Mouse (Mus musculus) forebrain, embryonic 11.5 days (tissue): Measurements from ENCODE around the gene Hrct1. TPM values are rescaled to one million over a fixed set of nuclear protein-coding genes. Genes with fewer than 3 reads are reported as not detected.

Experiments used
- ATAC-seq: fragments of 200-750 bp; cut with Nextera tagmentation; replicated peaks from 2 replicates; pipeline ENCODE4 v1.8.0; 2017; ENCODE audit warnings: moderate TSS enrichment; ENCODE audit not compliant: low FRiP score
- DNase-seq: peaks from one replicate; pipeline ENCODE4 v3.0.0-alpha.2; 2017; ENCODE audit warnings: low spot score
- H3K27ac ChIP-seq: fragments of 300-500 bp; sonication (generic); 2 replicates; pipeline ENCODE4 v1.5.1; 2014; ENCODE audit warnings: low read depth, low read length
- H3K27me3 ChIP-seq: fragments of 300-500 bp; sonication (generic); 2 replicates; pipeline ENCODE4 v1.6.1; 2014; ENCODE audit warnings: mild to moderate bottlenecking, low read length, mixed read lengths; ENCODE audit not compliant: control insufficient read depth, insufficient read depth
- H3K36me3 ChIP-seq: fragments of 300-500 bp; sonication (generic); 2 replicates; pipeline ENCODE4 v1.6.1; 2014; ENCODE audit warnings: mild to moderate bottlenecking, low read length, moderate library complexity, mixed read lengths; ENCODE audit not compliant: control insufficient read depth, insufficient read depth
- H3K4me1 ChIP-seq: fragments of 300-500 bp; sonication (generic); replicated peaks from 2 replicates; pipeline ENCODE4 v1.6.1; 2014; ENCODE audit warnings: low read length, mixed read lengths; ENCODE audit not compliant: control insufficient read depth, insufficient read depth
- H3K4me2 ChIP-seq: fragments of 300-500 bp; sonication (generic); 2 replicates; pipeline ENCODE4 v1.6.1; 2014; ENCODE audit warnings: low read depth, mild to moderate bottlenecking, low read length, moderate library complexity, mixed read lengths; ENCODE audit not compliant: severe bottlenecking
- H3K4me3 ChIP-seq: fragments of 300-500 bp; sonication (generic); 2 replicates; pipeline ENCODE4 v1.5.1; 2014; ENCODE audit warnings: low read depth, low read length
- H3K9ac ChIP-seq: fragments of 300-500 bp; sonication (generic); 2 replicates; pipeline ENCODE4 v1.6.1; 2014; ENCODE audit warnings: low read length
- H3K9me3 ChIP-seq: fragments of 300-500 bp; sonication (generic); 2 replicates; pipeline ENCODE4 v1.6.1; 2016; ENCODE audit warnings: low read length, mixed read lengths; ENCODE audit not compliant: control insufficient read depth
- WGBS: fragments of 180-500 bp; shearing (Covaris S2); extraction: QIAGEN DNeasy Blood & Tissue Kit; methylation state at CpG from one replicate; pipeline ENCODE4 v1.1.7; 2014; 5-methylcytosine and 5-hydroxymethylcytosine counted together
- polyA plus RNA-seq: library from polyadenylated mRNA; unstranded; fragments of >200 nt; fragmentation: Nextera tagmentation; extraction: Ambion mirVana; gene quantifications from 2 replicates; pipeline ENCODE4 v1.2.1, GENCODE M21; 2014

The Hrct1 gene
- polyA plus RNA-seq = not detected in 2 replicates

GRCm38 (mm10) chr4:43726995-43727394 is at the start of gene Hrct1:
Gene Hrct1, plus strand, starts transcription at chr4:43727188.
- Histone ChIP-seq H3K27me3 (no peaks in the 10 kb centered on the region), H3K27ac (no peak within 1 kb of the TSS), H3K9ac (no peak within 1 kb of the TSS), H3K4me3 (no peak within 1 kb of the TSS), H3K9me3 (no peaks in the 10 kb centered on the region), H3K36me3 (no peaks in the 10 kb centered on the region), H3K4me1 (no peaks in the 10 kb centered on the region), H3K4me2 (no peak within 1 kb of the TSS)
- 76% methylated on average over 3 of the region's 3 CpGs for WGBS
- DNase-seq (no peak), ATAC-seq (no peak)

DNA sequence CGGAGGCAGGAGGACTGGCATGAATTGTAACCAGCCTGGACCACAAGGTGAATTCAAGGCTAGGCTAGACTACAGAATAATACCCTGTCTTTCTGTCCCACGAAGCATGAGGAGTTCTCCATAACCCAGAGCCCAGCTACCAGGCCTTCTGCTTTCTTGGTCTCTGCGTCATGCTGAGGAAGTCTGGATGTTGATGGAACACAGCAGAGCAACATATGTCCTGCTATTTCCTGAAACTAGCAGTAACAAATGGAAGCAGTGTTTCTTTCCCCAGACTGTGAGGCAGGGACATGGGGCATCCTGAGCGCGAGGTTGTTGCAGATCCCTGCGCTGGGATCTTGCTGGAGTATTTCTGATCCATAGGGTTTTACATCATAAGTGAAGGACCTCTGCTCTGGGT is 48.4 kb upstream of the Hrct1 start:
- ATAC-seq (no peak), DNase-seq (no peak)
- 85% methylated on average over 6 of the region's 6 CpGs for WGBS
- H3K4me1 ChIP-seq = no peaks in the 10 kb centered on the region
- H3K9ac ChIP-seq = no peak overlapping the region
- no peaks in the 10 kb centered on the region for H3K27me3 ChIP-seq
- no peak overlapping the region for H3K27ac ChIP-seq
- H3K36me3 ChIP-seq = peaks cover 3% of the 10 kb centered on the region; the same call in 1 of the 2 replicates
- H3K9me3 ChIP-seq = no peaks in the 10 kb centered on the region
- no peak overlapping the region for H3K4me2 ChIP-seq
- no peak overlapping the region for H3K4me3 ChIP-seq

GRCm38 (mm10) chr4:43679416-43680043 is 47.5 kb upstream of the Hrct1 start:
- Histone ChIP-seq H3K9ac (no peak overlapping the region), H3K4me2 (no peak overlapping the region), H3K4me3 (no peak overlapping the region), H3K36me3 (peaks cover 3% of the 10 kb centered on the region; the same call in 1 of the 2 replicates), H3K27ac (no peak overlapping the region), H3K9me3 (no peaks in the 10 kb centered on the region), H3K27me3 (no peaks in the 10 kb centered on the region), H3K4me1 (no peaks in the 10 kb centered on the region)
- ATAC-seq = no peak
- DNase-seq = no peak
- 91% methylated on average over 7 of the region's 7 CpGs for WGBS

DNA sequence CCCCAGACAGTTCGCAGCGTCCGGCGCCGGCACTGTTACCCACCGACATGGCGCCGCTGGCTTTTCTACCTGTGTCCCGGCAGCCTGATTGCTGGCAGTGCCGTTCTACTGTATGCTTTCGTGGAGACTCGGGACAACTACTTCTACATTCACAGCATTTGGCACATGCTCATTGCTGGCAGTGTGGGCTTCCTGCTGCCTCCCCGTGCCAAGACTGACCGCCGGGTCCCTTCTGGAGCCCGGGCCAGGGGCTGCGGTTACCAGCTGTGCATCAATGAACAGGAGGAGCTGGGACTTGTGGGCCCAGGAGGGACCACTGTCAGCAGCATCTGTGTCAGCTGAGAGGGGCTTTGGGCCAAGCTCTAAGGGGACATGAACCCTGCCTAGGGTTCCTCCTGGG is 37.0 kb upstream of the Hrct1 start:
- no peak for ATAC-seq
- no peak overlapping the region for H3K9ac ChIP-seq
- H3K4me2 ChIP-seq = no peak overlapping the region
- DNase-seq = no peak
- H3K9me3 ChIP-seq = no peaks in the 10 kb centered on the region
- H3K4me1 ChIP-seq = no peaks in the 10 kb centered on the region
- H3K27ac ChIP-seq = no peak overlapping the region
- H3K36me3 ChIP-seq = no peaks in the 10 kb centered on the region
- H3K27me3 ChIP-seq = no peaks in the 10 kb centered on the region
- WGBS = 91% methylated on average over 17 of the region's 17 CpGs
- no peak overlapping the region for H3K4me3 ChIP-seq

- Histone ChIP-seq H3K27me3 (no peaks in the 10 kb centered on the region), H3K9me3 (no peaks in the 10 kb centered on the region), H3K9ac (no peak overlapping the region), H3K27ac (no peak overlapping the region), H3K4me2 (no peak overlapping the region), H3K36me3 (no peaks in the 10 kb centered on the region), H3K4me1 (0 out of 2 replicates have a peak, but pooled peaks cover 2% of the 10 kb centered on the region), H3K4me3 (no peak overlapping the region)
- DNase-seq = no peak
- 80% methylated on average over 5 of the region's 5 CpGs for WGBS
- no peak for ATAC-seq
Observed at GRCm38 (mm10) chr4:43691026-43691425, 36.0 kb upstream of the Hrct1 start.

GRCm38 (mm10) chr4:43693806-43694241 is 33.2 kb upstream of the Hrct1 start:
- H3K27ac ChIP-seq = no peak overlapping the region
- DNase-seq = no peak
- no peaks in the 10 kb centered on the region for H3K9me3 ChIP-seq
- H3K4me1 ChIP-seq = 0 out of 2 replicates have a peak, but pooled peaks cover 2% of the 10 kb centered on the region
- no peak overlapping the region for H3K9ac ChIP-seq
- no peak overlapping the region for H3K4me3 ChIP-seq
- no peak for ATAC-seq
- H3K36me3 ChIP-seq = no peaks in the 10 kb centered on the region
- 89% methylated on average over 5 of the region's 5 CpGs for WGBS
- no peaks in the 10 kb centered on the region for H3K27me3 ChIP-seq
- H3K4me2 ChIP-seq = no peak overlapping the region

DNA sequence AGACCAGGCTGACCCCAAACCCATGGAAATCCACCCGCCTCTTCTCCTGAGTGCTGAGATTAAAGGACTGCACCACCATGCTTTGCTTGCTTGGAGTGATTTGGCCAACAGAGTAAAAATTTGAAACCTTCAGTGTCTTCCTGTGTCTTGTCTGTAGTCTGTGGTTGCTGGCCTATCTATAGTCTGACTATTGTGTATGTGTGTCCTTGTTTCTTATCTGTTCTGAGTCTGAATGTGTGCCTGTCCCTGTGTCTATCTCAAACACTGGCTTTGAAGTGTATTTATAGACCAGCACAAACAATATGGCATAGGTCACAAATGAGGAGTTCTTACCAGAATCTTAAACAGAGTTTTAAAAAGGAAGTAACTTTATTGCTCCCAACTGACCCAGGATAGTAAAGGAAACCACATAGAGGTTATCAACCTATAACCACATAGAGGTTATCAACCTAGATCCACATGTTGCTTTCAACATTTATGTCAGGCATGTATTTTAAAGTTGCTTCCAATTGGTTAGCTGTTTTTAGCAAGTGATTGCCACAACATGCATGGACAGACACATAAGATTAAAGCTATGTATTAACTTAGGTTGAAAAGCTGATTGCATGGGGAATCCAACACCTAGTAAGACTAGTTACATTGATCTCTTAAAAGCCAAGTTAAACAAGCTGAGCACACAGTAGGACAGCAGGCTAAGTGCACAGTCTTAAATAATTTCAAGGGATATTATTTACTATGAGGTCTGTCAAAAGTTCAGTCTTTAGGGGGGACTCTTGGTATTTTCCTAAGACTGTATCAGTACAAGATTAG is 32.3 kb upstream of the Hrct1 start:
- WGBS = 92% methylated on average over 1 of the region's 1 CpGs
- ATAC-seq (no peak), DNase-seq (no peak)
- Histone ChIP-seq H3K9me3 (no peaks in the 10 kb centered on the region), H3K27me3 (no peaks in the 10 kb centered on the region), H3K36me3 (no peaks in the 10 kb centered on the region), H3K4me3 (no peak overlapping the region), H3K4me1 (0 out of 2 replicates have a peak, but pooled peaks cover 2% of the 10 kb centered on the region), H3K27ac (no peak overlapping the region), H3K4me2 (no peak overlapping the region), H3K9ac (no peak overlapping the region)

- Histone ChIP-seq H3K36me3 (no peaks in the 10 kb centered on the region), H3K4me1 (0 out of 2 replicates have a peak, but pooled peaks cover 2% of the 10 kb centered on the region), H3K27ac (no peak overlapping the region), H3K27me3 (no peaks in the 10 kb centered on the region), H3K9me3 (no peaks in the 10 kb centered on the region), H3K4me3 (no peak overlapping the region), H3K4me2 (no peak overlapping the region), H3K9ac (no peak overlapping the region)
- WGBS = 36% methylated on average over 9 of the region's 9 CpGs
- ATAC-seq (no peak), DNase-seq (no peak)
Observed at GRCm38 (mm10) chr4:43695249-43695671, 31.7 kb upstream of the Hrct1 start.
